Mouse (Mus musculus): ENCODE measurements around the gene Myo1b.

GRCm38 (mm10) chr1:51856946-51857345 is 58.9 kb downstream of the Myo1b start:
- TF ChIP-seq CTCF (conservative IDR thresholded peaks at IDR 0.05; ENCODE audit: low read length) (no peak), POU5F1 (IDR thresholded peaks at IDR 0.05; ENCODE audit: borderline replicate concordance, low read length) (no peak), NANOG (IDR thresholded peaks at IDR 0.05; ENCODE audit: borderline replicate concordance, low read length) (no peak)

Measured in E14TG2a.4 (cell line).